Mouse (Mus musculus): ENCODE data around the gene Fto. TPM values are rescaled to one million over a fixed set of nuclear protein-coding genes. Genes with fewer than 3 reads are reported as not detected.

Gene Fto
- total RNA-seq, 2 experiments from 2014 or later, result 24.6 to 53.8 TPM

DNA sequence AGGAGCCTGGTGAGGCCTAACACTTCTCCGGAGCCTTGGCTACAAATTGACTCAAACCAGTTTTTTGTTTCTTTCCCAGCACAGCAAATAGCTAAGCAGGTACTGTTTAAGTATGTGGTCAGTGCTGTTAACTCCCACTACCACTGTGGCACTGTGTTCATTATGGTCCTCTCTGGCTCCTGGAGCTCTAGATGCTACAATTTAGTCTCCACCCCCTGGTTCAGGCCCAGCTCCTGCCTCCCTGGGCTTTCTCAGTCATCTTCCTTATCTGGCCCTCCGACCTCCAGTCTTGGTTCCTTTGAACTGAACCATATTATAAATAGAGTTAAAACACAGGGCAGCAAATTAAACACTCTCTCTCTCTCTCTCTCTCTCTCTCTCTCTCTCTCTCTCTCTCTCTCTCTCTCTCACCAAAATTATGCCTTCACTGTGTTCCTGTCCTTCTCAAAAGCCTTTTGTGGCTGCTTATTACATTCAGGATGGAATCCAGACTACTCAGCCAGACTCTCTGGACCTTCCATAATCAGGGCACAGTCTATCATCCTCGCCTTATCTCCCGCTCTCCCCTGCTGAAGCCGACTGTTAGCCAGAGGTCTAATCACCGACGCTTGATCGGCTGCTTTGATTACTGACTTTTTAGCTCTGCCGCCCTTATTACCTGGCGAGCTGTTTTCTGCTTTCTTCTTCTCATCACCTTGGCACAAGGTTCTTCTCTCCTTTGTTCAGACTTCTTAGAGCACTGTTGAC is 67.6 kb downstream of the Fto start:
- no peak for ATAC-seq (replicated peaks; ENCODE audit: low FRiP score, low TSS enrichment, poor library complexity, severe bottlenecking)

DNA sequence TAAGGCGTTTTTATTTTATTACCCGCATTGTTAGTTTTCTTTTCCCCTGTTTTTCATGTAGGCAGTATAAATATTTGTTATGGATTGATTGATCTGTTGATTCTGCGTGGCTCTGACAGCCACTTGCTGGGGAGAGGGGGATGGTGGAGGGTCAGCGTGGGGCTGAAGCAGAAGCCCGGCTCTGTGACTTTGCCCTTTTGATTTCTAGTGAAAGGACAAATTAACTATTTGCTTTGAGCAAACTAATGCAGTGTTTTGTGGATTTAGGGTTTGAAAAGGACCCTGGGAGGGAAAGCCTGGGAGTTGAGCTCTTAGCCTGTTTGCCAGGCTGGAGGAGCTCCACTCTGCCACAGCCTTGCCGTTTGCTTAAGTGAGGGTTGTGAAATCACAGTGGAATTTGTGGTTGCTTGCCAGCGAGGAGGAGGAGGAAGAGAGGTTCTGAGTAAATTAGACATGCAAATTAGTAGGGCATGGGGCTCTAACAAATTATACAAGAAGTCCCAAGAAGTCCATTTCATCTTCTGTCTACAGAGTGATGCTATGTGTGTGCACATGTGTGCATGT is 68.3 kb downstream of the Fto start:
- ATAC-seq (replicated peaks; ENCODE audit: low FRiP score, low TSS enrichment, poor library complexity, severe bottlenecking), result no peak

- ATAC-seq (replicated peaks; ENCODE audit: low FRiP score, low TSS enrichment, poor library complexity, severe bottlenecking), result no peak
These were observed 69.9 kb downstream of the Fto start for GRCm38 (mm10) chr8:91383210-91383609.

DNA sequence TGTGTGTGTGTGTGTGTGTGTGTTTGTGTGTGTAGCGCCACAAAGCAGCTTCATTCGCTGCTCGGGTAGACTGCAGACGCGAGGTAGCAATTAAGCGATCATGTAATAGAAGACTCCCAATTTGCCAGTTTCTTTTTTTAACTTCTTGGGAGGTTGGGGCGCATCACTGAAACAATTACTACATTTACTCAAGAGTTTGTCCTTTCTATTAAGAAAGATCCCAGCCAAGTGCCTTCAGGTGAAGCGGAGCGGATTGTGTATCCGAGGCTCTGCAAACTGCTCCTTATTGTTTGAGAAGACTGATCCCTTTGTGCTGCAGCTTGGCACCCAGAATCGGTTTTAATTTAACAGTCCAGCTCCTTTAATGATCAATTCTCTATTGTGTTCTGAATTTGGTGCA is 70.5 kb downstream of the Fto start:
- no peak for ATAC-seq (replicated peaks; ENCODE audit: low FRiP score, low TSS enrichment, poor library complexity, severe bottlenecking)

DNA sequence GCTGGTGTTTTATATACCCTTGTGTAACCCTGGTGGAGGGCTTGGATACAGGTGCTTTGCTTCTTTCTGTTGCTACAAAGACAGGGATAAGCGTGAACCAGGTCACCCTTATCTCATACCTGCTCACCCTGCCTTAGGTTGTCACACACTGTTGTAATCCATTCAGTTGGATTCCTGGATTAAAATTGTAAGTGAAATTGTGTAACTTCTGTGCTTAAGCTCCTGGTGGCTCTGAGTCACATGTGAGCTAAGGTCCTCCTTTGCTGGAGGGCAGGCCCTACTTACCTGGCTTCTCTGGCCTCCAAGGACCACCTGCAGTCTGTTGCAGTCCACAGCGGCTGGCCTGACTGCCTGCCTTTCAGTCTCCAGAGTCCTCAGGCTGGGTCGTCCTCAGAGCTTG is 71.1 kb downstream of the Fto start:
- no peak for ATAC-seq (replicated peaks; ENCODE audit: low FRiP score, low TSS enrichment, poor library complexity, severe bottlenecking)

DNA sequence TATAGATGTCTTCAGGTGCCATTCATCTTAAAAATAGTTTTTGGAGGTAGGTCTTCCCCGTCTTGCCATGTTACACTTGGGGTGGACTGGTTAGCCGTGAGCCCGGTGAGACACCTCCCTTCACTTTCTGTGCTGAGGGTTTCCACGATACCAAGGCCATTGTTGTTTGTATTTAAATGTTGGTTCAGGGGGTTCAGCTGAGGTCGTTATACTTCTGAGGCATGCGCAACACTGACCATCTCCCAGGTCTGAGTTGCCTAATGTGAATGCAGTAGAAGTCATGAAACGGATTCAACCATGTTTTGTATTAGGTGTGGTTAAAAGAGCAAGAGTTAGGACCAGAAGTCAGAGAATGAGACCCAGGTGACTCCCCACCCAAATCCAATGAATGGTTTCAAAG is 72.5 kb downstream of the Fto start:
- ATAC-seq (replicated peaks; ENCODE audit: low FRiP score, low TSS enrichment, poor library complexity, severe bottlenecking), result no peak

DNA sequence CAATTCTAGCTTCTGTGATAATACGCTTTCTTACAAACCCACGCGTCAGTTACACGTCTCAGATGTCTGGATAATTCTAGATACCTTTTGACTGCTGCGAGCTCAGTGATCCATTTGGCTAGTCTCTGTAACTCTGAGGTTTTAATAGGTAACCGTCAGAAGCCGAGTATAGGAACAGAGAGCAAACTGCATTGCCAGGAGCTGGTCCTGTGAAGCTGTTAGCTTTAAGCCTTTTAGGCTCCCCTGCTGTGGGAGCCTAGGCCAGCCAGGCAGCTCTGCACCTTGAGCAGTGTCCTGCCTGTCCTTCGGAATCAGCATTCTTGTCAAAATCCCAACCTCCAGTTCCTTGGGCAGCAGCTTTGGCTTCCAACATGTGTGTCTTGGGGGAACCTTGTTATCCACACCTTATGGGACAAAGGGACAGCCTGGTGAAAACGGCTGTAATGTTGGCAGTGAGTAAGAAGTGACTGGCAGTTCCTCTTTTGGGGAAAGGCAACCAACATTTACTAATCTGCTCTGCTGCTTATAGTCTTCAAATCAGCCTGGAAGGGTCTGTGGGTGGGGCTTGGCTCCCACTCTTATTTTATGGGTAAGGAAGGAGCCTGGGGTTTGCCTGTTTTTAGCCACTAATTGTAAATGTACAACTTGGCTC is 77.2 kb downstream of the Fto start:
- peak; percentile 63; the same call in 1 of the 2 replicates for ATAC-seq (replicated peaks; ENCODE audit: low FRiP score, low TSS enrichment, poor library complexity, severe bottlenecking)

DNA sequence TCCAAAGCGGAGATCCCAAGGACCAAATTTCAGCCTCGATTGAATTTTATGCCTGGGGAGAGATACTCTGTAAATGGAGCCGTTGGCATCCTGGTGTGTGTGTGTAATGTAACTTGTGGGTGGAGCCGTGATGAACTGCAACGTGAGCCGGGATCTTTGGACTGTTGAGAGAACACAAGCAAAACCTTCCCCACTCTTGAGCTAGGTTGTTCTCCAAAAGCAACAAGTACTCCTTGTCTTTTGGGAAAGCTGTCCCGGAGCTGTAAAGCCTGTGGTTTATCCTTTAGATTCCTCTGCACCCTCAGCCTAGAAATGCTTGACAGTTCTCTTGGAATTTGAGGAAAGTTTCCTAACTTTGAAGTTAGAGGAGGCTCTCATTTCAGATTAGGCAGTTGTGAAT is 78.9 kb downstream of the Fto start:
- no peak for ATAC-seq (replicated peaks; ENCODE audit: low FRiP score, low TSS enrichment, poor library complexity, severe bottlenecking)

DNA sequence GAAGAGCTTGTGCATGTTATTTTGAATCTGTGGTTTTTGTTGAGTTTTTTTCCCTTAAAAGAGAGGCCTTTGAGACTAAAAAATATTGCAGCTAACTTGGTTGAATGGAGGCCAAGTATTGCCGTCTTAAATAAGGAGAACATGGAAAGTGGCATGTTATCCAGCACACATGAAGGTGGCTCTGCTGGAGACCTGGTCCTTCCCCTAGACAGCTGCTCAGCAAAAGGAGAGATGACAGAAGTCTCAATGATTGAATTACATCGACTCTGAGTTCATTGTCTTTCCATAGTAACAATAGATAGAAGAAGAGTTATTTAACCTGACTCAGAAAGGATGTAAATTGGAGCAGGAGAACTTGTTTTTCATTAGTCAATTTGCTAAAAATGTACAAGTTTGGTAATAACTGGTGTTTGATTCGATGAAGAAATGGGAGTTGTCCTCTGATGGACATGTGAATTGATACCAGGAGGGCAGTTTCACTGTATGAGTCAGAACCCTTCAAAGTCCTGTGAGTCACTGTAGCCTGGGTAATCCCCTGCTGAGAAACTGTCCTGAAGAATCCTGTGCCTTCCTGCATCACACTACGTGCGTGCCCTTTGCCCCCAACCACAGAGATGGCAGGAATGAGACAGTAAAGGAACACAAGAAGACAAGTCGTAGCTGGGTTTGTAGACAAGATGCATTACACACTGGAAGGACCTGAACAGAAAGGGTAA is 82.2 kb downstream of the Fto start:
- no peak for ATAC-seq (replicated peaks; ENCODE audit: low FRiP score, low TSS enrichment, poor library complexity, severe bottlenecking)

DNA sequence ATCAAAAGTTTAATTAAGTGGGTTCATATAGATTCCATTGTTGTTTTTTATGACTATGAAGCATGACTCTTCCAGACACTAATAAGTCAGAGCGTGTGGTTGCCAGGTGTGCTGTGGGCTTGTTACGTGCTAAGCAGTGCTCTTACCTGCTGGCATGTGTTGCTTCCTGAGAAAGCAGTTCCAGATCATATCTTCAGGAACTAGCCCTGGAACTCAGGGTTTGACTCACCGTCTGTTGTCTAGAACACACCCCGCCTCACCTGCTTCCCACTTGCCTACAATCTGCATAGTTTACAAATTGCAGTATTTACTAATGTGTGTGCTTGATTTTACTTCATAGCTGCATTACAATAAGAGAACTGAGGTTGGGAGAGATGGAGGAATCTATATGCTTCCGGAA is 84.7 kb downstream of the Fto start:
- ATAC-seq (replicated peaks; ENCODE audit: low FRiP score, low TSS enrichment, poor library complexity, severe bottlenecking), result no peak

- ATAC-seq (replicated peaks; ENCODE audit: low FRiP score, low TSS enrichment, poor library complexity, severe bottlenecking), result no peak
These were observed 90.0 kb downstream of the Fto start for GRCm38 (mm10) chr8:91402980-91403975.

- ATAC-seq (replicated peaks; ENCODE audit: low FRiP score, low TSS enrichment, poor library complexity, severe bottlenecking), result no peak
These were observed 91.0 kb downstream of the Fto start for GRCm38 (mm10) chr8:91404311-91404710.

- no peak for ATAC-seq (replicated peaks; ENCODE audit: low FRiP score, low TSS enrichment, poor library complexity, severe bottlenecking)
These were observed 91.8 kb downstream of the Fto start for GRCm38 (mm10) chr8:91405099-91405498.

- no peak for ATAC-seq (replicated peaks; ENCODE audit: low FRiP score, low TSS enrichment, poor library complexity, severe bottlenecking)
These were observed 93.4 kb downstream of the Fto start for GRCm38 (mm10) chr8:91406624-91407290.

GRCm38 (mm10) chr8:91407880-91408279 is 94.6 kb downstream of the Fto start:
- ATAC-seq (replicated peaks; ENCODE audit: low FRiP score, low TSS enrichment, poor library complexity, severe bottlenecking), result no peak

- ATAC-seq (replicated peaks; ENCODE audit: low FRiP score, low TSS enrichment, poor library complexity, severe bottlenecking), result no peak
These were observed 96.7 kb downstream of the Fto start for GRCm38 (mm10) chr8:91410007-91410406.

DNA sequence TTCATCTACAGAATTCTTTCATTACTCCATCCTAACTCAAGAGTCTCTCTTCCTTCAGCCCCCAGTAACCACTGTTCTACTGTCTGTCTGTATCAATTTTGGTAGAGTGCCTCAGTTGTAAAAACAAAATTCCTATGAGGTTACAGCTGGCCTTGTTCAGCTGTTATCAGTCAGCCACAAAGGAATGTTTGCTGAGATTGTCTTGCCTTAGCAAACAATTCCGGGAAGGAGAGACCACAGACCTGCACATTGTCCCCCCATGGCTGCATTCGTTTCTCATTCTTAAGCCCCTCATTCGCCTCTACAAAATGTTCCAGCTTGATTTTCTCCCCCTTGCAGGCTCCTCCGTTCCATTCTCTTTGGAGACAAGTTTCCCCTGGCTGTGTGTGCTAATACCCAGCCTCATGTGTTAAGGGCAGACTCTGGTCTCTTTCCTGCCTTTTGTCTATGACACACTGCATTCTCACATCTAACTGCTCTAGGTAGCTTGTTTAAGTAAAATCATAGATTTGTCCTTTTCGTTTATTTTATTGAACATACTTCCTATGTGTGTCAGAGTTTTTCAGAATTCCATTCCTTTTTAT is 111.3 kb downstream of the Fto start:
- ATAC-seq (replicated peaks; ENCODE audit: low FRiP score, low TSS enrichment, poor library complexity, severe bottlenecking), result no peak

- ATAC-seq (replicated peaks; ENCODE audit: low FRiP score, low TSS enrichment, poor library complexity, severe bottlenecking), result no peak
These were observed 112.0 kb downstream of the Fto start for GRCm38 (mm10) chr8:91425251-91425866.

All from megakaryocyte-erythroid progenitor cell, adult 5-6 weeks (primary cell).